Mouse (Mus musculus) lung, adult 2 months (tissue): ENCODE data around the gene Kif3a.

Experiments used
- CTCF ChIP-seq: fragments of 200-500 bp; IDR thresholded peaks from 2 replicates; pipeline ENCODE4 v1.5.1; 2011; ENCODE audit warnings: mild to moderate bottlenecking, low read length, control low read depth; ENCODE audit not compliant: insufficient read depth
- POLR2A ChIP-seq: fragments of 200-500 bp; IDR thresholded peaks from 2 replicates; pipeline ENCODE4 v1.6.1; 2011; ENCODE audit warnings: low read depth, mild to moderate bottlenecking, control low read depth, low read length, borderline replicate concordance; ENCODE audit errors: extremely low read depth

GRCm38 (mm10) chr11:53540394-53540793 is 26.8 kb upstream of the Kif3a start:
- TF ChIP-seq CTCF (no peak), POLR2A (no peak)
